Mouse (Mus musculus): ENCODE results near the gene Phyh. TPM values are rescaled to one million over a fixed set of nuclear protein-coding genes. Genes with fewer than 3 reads are reported as not detected.

Phyh gene
- 30.2 TPM for polyA plus RNA-seq (2014; fragmentation: Illumina TruSeq; extraction: RNeasy Lipid Tissue Mini Kit (QIAGEN cat#74804); ENCODE audit: low read depth, low replicate concordance)

DNA sequence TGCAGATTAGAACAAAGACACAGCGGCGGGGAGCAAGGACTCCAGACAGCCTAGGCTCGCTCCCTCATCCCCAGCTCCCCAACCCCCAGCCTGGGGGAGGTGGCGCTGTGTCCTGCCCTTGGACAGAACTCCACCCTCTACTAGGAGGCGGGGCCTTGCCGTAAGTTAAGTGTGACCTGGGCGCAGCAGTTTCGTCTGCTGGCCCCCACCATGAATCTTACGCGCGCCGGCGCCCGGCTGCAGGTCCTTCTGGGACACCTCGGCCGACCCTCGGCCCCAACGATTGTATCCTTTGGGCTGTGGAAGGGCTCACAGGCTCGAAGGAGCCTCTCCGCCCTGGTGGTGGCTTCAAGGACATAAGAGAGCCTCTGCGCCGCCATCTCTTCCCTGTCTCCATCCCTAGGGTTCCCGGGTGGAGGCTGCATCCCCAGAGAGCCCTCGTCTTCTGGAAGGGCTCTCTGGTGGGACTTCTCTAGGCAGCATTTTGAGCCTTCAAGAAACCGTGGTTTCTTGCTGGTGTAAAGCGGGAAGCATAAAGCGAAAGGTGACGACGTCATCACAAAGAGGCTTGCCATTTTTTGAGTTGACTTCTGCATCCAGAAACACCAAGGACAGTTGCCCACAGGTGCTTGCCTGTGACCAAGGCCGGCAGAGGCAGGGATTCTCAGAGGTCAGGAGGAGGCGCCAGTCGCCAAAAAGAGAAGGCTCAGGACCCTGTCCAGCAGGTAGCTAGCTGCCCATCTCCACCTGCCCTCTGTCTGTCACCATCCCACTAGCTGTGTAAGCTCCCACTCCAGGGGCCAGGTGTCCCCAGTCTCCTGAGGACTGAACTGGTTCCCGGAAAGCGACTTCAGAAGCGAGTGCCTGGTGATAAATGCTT, at the start of gene Phyh:
Gene Phyh (plus strand): TSS at position 160 of the 880 bp plus-strand sequence.

GRCm38 (mm10) chr2:4881350-4882248, 37.2 kb upstream of the Phyh start, which contains the start of gene Sephs1:
Sephs1 (plus strand) TSS chr2:4881564.

GRCm38 (mm10) chr2:4975807-4976206, 57.0 kb downstream of the Phyh start, which contains the start of gene Ucma:
Ucma (plus strand) TSS chr2:4976122.

Other genes with a start within 250 kb of the Phyh start
- 1.2 TPM for gene Bend7, start 201.2 kb upstream of the Phyh start, polyA plus RNA-seq (2014; fragmentation: Illumina TruSeq; extraction: RNeasy Lipid Tissue Mini Kit (QIAGEN cat#74804); ENCODE audit: low read depth, low replicate concordance)
- gene Sephs1, start 37.5 kb upstream of the Phyh start, polyA plus RNA-seq (2014; fragmentation: Illumina TruSeq; extraction: RNeasy Lipid Tissue Mini Kit (QIAGEN cat#74804); ENCODE audit: low read depth, low replicate concordance): 9.9 TPM
- gene Ucma, start 57.1 kb downstream of the Phyh start, polyA plus RNA-seq (2014; fragmentation: Illumina TruSeq; extraction: RNeasy Lipid Tissue Mini Kit (QIAGEN cat#74804); ENCODE audit: low read depth, low replicate concordance): not detected
- 2.6 TPM for gene Mcm10, start 93.8 kb downstream of the Phyh start, polyA plus RNA-seq (2014; fragmentation: Illumina TruSeq; extraction: RNeasy Lipid Tissue Mini Kit (QIAGEN cat#74804); ENCODE audit: low read depth, low replicate concordance)
- 88.9 TPM for gene Optn, start 145.0 kb downstream of the Phyh start, polyA plus RNA-seq (2014; fragmentation: Illumina TruSeq; extraction: RNeasy Lipid Tissue Mini Kit (QIAGEN cat#74804); ENCODE audit: low read depth, low replicate concordance)
- gene Ccdc3, start 218.8 kb downstream of the Phyh start, polyA plus RNA-seq (2014; fragmentation: Illumina TruSeq; extraction: RNeasy Lipid Tissue Mini Kit (QIAGEN cat#74804); ENCODE audit: low read depth, low replicate concordance): 1.2 TPM